Mouse (Mus musculus) left cerebral cortex, postnatal 36 days (tissue): Measurements from ENCODE around the gene Mrpl43. TPM values are rescaled to one million over a fixed set of nuclear protein-coding genes. Genes with fewer than 3 reads are reported as not detected.

ENCODE experiments used
- DNase-seq, 2 experiments: peaks; one replicate each; pipeline ENCODE4 v3.0.0; 2021 to 2022; ENCODE audit warnings: low spot score in 2 of 2, mixed read lengths in 1 of 2
- intact Hi-C: fragments of 180-260 bp; cut with DNase I; formaldehyde crosslinking; loops from one replicate; pipeline ENCODE4 v1.15.1; 2025
- total RNA-seq, 2 experiments: library from RNA; stranded (reverse); gene quantifications; 2 replicates each; pipeline ENCODE4 v1.2.3; 2021

Gene Mrpl43
- total RNA-seq, 2 experiments from 2014 or later: 36.1 to 47.5 TPM

DNA sequence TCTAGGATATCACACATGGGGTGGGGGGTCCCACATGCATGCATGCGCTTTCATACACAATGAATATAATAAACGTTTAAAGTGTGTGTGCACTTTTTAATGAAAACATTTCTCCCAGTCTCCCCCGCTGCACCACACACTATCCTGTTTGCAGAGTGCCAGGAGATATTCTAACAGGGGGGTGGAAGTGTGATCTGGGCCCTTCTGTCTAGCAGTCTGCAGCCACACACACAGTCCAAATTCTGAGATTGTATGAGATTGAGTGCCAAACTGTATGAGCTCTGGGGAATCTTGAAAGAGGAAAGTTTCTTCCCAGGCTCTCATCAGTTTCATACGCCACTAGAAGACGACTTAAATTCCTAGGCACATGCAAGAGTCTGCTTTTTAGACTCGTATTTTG is 18.4 kb downstream of the Mrpl43 start:
- intact Hi-C loops: no loop called here
- DNase-seq: peak; percentile 54 to 70

DNA sequence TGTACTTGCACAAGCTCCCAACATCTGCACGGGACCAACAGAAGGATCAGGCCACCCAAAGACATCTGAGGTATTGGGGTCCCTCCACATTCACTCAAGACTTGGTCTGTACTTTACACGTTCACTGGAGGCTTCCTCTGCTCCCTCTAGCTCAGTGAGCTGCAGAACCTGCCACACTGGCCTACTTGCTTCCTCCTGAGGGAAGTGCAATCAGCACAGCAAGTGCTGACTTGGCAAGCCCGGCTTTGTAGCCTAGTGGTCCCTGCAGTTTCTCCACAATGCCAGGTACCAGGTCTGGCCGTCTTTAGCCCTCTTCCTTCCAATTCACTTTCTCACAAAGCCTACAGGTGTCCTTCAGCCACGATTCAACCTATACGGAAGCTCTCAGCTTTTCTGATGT is 19.2 kb downstream of the Mrpl43 start:
- intact Hi-C loops: no loop called here
- DNase-seq: no peak

DNA sequence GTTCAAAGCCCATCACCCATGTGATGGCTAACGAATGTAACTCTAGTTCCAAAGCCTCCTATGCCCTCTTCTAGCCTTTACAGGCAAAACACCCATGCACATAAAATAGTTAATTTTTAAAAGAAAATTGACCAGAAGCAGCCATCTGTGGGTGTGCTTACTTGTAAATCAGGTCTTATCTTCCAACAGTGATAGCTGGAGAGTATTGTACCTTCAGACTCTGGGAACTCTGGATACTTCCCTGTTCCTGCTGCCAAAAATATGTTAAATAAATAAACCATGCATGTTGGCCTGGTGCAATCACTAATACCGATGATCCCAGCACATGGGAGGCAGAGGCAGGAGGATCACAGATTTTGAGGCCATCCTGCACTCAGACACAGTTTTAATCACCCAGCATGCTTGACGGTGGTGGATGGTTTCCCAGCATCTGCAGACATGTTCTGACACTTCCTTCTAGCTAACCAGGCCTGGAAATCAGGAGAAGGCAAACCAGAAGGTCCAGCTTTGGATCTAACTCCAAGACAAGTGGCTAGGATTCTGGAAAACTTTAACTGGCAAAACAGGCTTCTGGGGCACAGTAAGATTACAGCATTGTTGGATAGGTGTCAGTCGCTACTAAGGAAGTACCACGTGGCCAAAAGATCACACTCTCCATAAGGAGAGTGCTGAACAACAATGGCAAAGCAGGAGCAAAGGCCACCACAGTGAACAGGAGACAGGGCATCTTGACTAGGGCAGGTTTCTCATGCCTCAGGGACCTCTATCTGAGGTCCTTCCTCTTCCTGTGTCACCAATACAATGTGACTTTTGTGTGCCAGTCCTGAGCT is 20.9 kb downstream of the Mrpl43 start:
- no peak for DNase-seq
- intact Hi-C loops: no loop called here

DNA sequence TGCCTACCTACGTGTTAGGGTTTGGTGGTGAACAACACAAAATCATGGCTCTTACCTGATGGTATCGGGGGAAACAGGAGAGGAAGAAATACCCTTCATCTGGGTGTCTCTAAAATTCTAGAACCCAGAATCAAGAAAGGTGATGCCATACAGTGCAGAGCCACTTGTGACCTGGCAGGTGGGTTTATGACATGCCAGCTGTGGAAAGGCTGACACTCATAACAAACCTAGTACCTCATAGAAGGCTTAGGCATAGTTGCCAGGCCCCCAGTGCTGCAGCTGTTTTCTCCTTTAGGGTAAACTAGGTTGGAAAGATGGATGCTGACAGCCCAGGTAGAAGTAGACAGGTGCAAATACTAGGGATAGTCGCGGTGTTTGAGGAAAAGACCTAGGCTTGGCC is 21.8 kb downstream of the Mrpl43 start:
- intact Hi-C loops: no loop called here
- DNase-seq: no peak

DNA sequence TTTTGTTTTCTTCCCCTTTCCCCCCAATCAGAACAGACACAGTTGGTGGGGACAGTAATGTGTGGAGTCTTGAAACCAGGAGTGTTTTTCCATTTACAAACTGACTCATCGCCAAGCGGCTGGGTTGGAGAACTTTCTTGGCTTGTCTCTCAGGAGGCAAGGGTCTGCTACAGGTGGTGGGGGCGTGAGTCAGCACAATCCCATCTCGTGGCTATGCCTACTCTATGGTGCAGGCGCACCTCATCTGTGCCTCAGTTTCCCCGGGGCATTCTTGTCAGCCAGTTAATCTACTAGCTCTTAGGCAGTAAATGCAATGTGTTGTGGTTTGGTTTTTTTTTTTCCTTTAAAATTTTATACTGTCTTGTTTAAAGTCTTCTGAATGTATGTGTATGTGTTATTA is 22.9 kb downstream of the Mrpl43 start:
- intact Hi-C loops: no loop called here
- DNase-seq: no peak

DNA sequence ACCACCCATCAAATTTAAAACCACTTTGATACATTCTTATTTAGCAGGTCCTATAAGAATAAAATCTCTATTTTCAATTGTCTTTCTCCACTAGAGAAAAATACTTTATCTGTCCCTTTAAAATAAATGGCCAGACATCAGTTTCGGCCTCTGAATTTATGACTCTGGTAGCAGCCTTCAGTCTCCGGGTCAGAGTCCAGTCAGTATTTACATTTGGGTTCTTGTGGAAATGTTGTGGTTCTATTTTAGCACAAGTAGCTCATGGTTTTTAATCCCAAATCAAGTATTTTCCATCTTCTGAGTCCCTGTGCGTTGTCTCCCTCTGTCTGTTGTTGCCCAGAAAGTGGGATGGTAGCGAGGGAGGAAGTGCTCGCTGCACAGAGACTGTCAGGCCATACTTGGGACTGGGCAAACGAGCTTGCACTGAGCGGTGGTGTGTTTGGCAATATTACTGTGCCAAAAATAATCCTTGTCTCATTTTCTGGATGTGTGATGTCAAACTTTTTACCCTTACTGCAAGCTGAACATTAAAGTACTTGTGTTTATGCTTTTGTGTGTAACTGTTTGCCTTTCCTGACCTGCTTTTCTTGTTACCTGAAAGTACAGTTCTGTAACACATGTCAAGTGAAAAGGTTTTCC is 23.6 kb downstream of the Mrpl43 start:
- intact Hi-C loops: no loop called here
- DNase-seq: no peak

DNA sequence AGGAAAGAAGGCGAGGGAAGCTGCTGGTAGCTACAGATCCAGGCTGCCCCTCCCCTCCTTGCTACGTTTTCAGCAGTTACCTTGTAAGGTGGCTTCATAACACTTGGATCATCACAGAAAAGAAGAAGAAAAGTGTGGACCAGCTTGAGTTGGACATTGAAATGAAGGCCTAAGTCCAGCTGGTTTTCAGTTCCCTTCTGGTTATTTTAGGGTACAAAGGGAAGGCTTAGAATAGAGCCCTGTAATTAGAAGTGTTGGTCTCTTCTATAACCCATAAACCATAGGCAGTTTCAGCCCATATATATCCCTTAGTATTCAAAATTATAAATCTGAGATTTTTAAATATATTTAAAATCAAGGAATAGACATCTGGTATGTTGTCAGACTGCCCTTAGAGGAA is 25.5 kb downstream of the Mrpl43 start:
- no peak for DNase-seq
- intact Hi-C loops: no loop called here

DNA sequence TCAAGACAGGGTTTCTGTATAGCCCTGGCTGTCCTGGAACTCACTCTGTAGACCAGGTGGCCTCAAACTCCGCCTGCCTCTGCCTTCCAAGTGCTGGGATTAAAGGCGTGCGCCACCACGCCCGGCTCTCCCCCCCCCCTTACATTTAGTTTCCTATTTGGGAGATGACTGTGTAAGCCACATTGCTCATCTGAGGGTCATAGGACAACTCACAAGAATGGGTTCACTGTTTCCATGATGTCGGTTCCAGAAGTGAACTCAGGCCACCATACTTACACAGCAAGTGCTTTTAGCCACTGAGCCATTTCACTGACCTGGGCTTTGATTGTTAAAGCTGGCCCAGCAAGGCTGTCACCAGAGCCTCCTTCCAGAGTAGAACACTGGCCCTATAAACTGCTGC is 29.1 kb downstream of the Mrpl43 start:
- DNase-seq: no peak
- intact Hi-C loops: no loop called here

DNA sequence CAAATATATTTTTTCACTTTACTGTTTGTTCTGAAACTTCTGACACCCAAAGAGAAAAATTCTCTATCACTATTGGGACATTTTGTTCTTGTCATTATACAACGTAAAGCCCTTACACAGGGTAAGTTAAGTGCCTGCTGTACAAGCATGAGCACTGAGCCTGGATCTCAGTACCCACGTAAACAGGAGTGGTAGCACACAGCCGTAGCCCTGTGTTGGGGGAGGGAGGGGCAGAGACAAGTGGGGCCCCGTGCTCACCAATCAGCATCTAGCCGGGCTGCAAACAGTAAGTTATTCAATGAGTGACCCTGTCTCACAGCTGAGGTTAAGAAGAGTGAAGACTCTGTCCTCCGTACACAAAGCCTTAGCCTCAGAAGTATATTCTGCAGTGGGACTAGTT is 29.6 kb downstream of the Mrpl43 start:
- intact Hi-C loops: no loop called here
- DNase-seq: no peak

DNA sequence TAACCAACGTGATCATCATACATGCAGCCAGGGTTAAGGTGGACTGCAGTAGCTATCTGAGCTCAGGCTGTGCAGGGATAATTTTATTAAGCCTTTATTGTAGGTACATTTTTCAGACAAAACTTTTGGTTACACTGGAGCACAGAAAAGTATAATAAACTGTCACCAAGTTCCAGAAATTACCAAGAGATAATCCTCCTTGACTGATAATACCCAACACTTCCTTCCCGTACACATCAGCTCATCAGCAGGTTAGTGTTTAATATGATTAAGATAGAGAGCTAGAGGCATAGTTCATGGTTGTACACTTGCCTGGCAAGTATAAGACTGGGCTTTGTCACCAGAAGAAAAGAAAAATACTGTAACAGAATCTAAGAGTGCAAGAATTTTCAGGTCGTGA is 37.9 kb downstream of the Mrpl43 start:
- DNase-seq: no peak
- intact Hi-C loops: no loop called here

DNA sequence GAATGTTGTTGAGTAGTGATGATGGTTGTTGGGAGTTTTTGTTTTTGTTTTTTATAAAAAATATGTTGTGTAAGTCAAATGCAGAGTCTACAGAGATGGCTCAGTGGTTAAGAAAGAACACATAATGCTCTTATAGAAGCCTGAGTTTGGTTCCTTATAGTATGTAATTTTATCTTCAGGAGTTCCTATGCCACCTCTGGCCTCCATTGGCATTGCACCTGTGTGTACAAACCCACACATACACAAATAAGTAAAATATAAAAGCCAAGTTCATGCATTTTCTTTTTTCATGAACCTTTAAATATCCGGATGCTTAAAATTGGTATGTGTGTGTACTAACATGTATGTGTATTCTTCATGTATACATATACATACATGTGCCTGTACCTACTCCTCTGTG is 40.3 kb downstream of the Mrpl43 start:
- intact Hi-C loops: no loop called here
- no peak for DNase-seq

DNA sequence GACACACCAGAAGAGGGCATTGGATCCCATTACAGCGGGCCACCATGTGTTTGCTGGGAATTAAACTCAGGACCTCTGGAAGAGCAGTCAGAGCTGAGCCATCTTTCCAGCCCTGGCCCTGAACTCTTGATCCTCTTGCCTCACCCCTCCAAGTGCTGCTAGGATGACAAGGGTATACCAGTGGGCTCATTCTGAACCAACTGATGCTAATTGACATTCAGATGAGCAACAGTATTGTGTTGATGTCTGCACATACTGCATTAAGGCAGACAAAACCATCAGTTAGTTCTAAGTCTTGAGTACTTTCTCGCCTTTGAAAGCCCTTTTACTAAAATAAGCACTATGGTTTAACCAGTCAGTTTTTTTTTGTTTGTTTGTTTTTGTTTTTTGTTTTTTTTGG is 46.6 kb downstream of the Mrpl43 start:
- no peak for DNase-seq
- intact Hi-C loops: no loop called here

Other genes with a start within 250 kb of the Mrpl43 start
- gene Slf2, start 75.3 kb downstream of the Mrpl43 start, total RNA-seq: 10 to 100 TPM; 26.2 to 44.3 TPM
- 10 to 100 TPM; 17.7 to 25.8 TPM for gene Sema4g, start 17.3 kb downstream of the Mrpl43 start, total RNA-seq
- gene Twnk, start 779 bp downstream of the Mrpl43 start, total RNA-seq: 10 to 100 TPM; 12.3 to 14.0 TPM
- gene Lzts2, start 8.0 kb upstream of the Mrpl43 start, total RNA-seq: 10 to 100 TPM; 36.2 to 36.3 TPM
- 1 to 10 TPM; 3.3 to 5.8 TPM for gene Pdzd7, start 39.3 kb upstream of the Mrpl43 start, total RNA-seq
- 100 to 1,000 TPM; 118 to 119 TPM for gene Sfxn3, start 41.1 kb upstream of the Mrpl43 start, total RNA-seq
- gene Kazald1, start 68.8 kb upstream of the Mrpl43 start, total RNA-seq: 1 to 10 TPM; 3.4 to 4.1 TPM
- not detected for gene Tlx1, start 144.2 kb upstream of the Mrpl43 start, total RNA-seq
- gene Lbx1, start 229.4 kb upstream of the Mrpl43 start, total RNA-seq: not detected